Mouse (Mus musculus) liver, embryonic 14.5 days (tissue): ENCODE measurements around the gene Olfr878.

Source experiments
- CTCF ChIP-seq: IDR thresholded peaks from 2 replicates; pipeline ENCODE4 v1.5.1; 2016; ENCODE audit warnings: antibody characterized with exemption, low read depth, control low read depth
- EP300 ChIP-seq: IDR thresholded peaks from 2 replicates; pipeline ENCODE4 v1.6.1; 2016; ENCODE audit warnings: antibody characterized with exemption, low read depth

GRCm38 (mm10) chr9:37917540-37917939, at the start of gene Olfr878:
- TF ChIP-seq CTCF (no peak), EP300 (no peak)
